Mouse (Mus musculus) bone marrow, adult 2 months (tissue): Measurements from ENCODE around the gene Hnrnpdl.

Experiments used
- CTCF ChIP-seq: fragments of 200-500 bp; IDR thresholded peaks from 2 replicates; pipeline ENCODE4 v1.5.1; 2011; ENCODE audit warnings: low read length, control low read depth; ENCODE audit not compliant: control insufficient read depth, insufficient read depth
- POLR2A ChIP-seq: fragments of 200-500 bp; IDR thresholded peaks from 2 replicates; pipeline ENCODE4 v1.6.1; 2011; ENCODE audit warnings: low read depth, mild to moderate bottlenecking, control low read depth, low read length, borderline replicate concordance; ENCODE audit not compliant: control insufficient read depth

- TF ChIP-seq POLR2A (no peak), CTCF (no peak)
These were observed 5.2 kb upstream of the Hnrnpdl start for GRCm38 (mm10) chr5:100044621-100045020.
